ENCODE assay signal across 24 mouse cellular contexts in the genomic region with DNA sequence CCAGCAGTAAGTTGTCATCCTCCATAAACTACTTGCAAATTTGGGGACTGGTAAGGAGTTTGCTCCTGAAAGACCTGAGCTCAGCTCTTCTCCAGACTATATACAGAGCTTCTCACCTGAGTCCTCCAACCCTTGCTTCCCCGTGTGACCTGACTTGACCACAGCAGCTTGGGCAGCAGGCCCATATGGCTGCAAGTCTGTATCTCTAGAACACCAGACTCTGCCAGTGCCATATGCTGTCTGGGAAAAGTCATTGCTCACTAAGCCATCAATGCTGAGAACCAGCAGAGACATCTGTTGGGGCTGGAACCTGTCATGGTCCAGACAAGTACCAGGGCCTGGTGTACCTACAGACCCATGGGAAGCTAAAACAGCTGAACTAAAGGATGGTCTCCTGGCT.
"Had no signal": no experiment of that assay in that cellular context is flagged by ENCODE, and none has a peak within 500 bp of the region (broad histone marks: within the 10 kb centered on the region; RNA-seq: fewer than 3 reads in every experiment).

No protein-coding gene starts in this region.

- H3K4me3 ChIP-seq: heart, adult 2 months; heart, embryonic 13.5 days; heart, embryonic 15.5 days; hindbrain, embryonic 13.5 days; hindbrain, embryonic 15.5 days; layer of hippocampus, adult 2 months; left cerebral cortex, adult 2 months; limb, embryonic 10.5 days; limb, embryonic 12.5 days; liver, embryonic 13.5 days; liver, embryonic 15.5 days had no signal

- DNase-seq: gastrocnemius, postnatal 14 days; gastrocnemius, postnatal 36 days; heart, adult 2 months; heart, postnatal 14 days; heart, postnatal 36 days; kidney, adult 18-20 months; kidney, adult 8-10 months; kidney, postnatal 10 days; kidney, postnatal 25 days; kidney, postnatal 4 days; liver; liver, embryonic 13.5 days; liver, postnatal 0 days had no signal

- ATAC-seq: hindbrain, postnatal 0 days; intestine, embryonic 16.5 days; liver, postnatal 0 days had no signal

- H3K27ac ChIP-seq: heart, adult 2 months; heart, embryonic 13.5 days; heart, embryonic 15.5 days; hindbrain, embryonic 13.5 days; hindbrain, embryonic 15.5 days; hindbrain, postnatal 0 days; layer of hippocampus, adult 2 months; left cerebral cortex, adult 2 months; limb, embryonic 10.5 days; limb, embryonic 12.5 days; liver, embryonic 13.5 days; liver, embryonic 15.5 days had no signal

- H3K27me3 ChIP-seq: heart, embryonic 13.5 days; heart, embryonic 15.5 days; hindbrain, embryonic 13.5 days; hindbrain, embryonic 15.5 days; limb, embryonic 12.5 days; liver, embryonic 13.5 days; liver, embryonic 15.5 days had no signal

- H3K4me1 ChIP-seq: hindbrain, embryonic 13.5 days; limb, embryonic 10.5 days; limb, embryonic 12.5 days; liver, embryonic 13.5 days; liver, embryonic 15.5 days had no signal
